Mouse (Mus musculus): ENCODE measurements at regions not wholly inside any gene's neighbourhood (a gene's known extent, or its start where the extent isn't known, plus 50 kb on each side); places are given as distances from the start of the nearest gene placed in this dataset.
A peak's percentile ranks its signal among the peaks of the same experiment; 100 is the strongest.

DNA sequence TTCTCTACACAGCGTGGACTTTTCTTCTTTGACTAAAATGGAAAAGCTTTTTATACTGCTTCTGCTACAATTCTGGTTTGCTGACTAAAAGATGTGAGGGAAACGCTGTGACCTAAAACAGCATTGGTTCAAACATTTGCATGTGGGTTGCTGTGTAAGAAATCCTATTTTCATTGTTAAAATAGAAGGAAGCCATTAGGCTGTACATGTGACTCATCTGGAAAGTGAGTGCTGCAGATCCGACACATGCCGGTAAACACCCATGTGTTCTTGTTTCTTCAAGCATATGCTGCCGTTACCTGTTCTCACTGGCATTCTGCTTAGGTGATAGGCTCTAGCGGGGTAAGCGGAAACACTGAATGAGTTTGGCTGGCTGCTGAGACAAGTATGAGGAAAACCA lies 1362.6 kb downstream of the Gsdmc2 start:
- ATAC-seq (ENCODE audit: low read depth) (no peak), DNase-seq (ENCODE audit: low spot score) (no peak)
- no peak overlapping the region for H3K4me3 ChIP-seq (ENCODE audit: low read depth, low read length)
- no peaks in the 10 kb centered on the region for H3K9me3 ChIP-seq (ENCODE audit: control insufficient read depth, low read length)
- no peaks in the 10 kb centered on the region for H3K4me1 ChIP-seq (ENCODE audit: control insufficient read depth, insufficient read depth, low read length)
- H3K9ac ChIP-seq (ENCODE audit: low read depth, low read length) = no peak overlapping the region
- H3K4me2 ChIP-seq (ENCODE audit: low read depth, low read length) = no peak overlapping the region
- WGBS = 79% methylated on average over 7 of the region's 7 CpGs
- H3K36me3 ChIP-seq (ENCODE audit: control insufficient read depth, insufficient read depth, low read length) = no peaks in the 10 kb centered on the region
- no peak overlapping the region for H3K27ac ChIP-seq (replicated peaks; ENCODE audit: low read depth, low read length)
- H3K27me3 ChIP-seq (replicated peaks; ENCODE audit: control insufficient read depth, insufficient read depth, low read length) = no peaks in the 10 kb centered on the region

DNA sequence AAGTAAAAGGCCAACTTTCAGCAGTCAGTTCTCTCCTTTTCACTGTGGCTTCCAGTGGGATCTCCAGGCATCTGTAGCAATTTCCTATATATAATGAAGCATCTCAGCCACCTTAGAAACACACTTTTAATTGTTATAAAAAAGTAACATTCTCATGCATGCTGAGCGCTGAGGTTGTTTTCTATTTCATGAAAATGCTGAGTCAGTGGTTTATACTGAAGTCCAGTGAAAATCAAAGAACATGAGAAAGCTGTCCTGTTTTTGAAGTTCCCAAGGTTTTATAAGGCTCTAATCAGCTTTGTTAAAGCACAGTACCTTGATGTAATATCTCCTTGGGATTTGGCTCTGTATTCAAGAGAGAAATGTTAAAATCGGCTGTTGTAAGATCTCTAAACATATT lies 1367.2 kb downstream of the Gsdmc2 start:
- Histone ChIP-seq H3K9ac (ENCODE audit: low read depth, low read length) (no peak overlapping the region), H3K9me3 (ENCODE audit: control insufficient read depth, low read length) (no peaks in the 10 kb centered on the region), H3K27ac (replicated peaks; ENCODE audit: low read depth, low read length) (no peak overlapping the region), H3K27me3 (replicated peaks; ENCODE audit: control insufficient read depth, insufficient read depth, low read length) (no peaks in the 10 kb centered on the region), H3K4me1 (ENCODE audit: control insufficient read depth, insufficient read depth, low read length) (no peaks in the 10 kb centered on the region), H3K36me3 (ENCODE audit: control insufficient read depth, insufficient read depth, low read length) (no peaks in the 10 kb centered on the region), H3K4me2 (ENCODE audit: low read depth, low read length) (no peak overlapping the region), H3K4me3 (ENCODE audit: low read depth, low read length) (no peak overlapping the region)
- no peak for ATAC-seq (ENCODE audit: low read depth)
- WGBS = 92% methylated on average over 2 of the region's 2 CpGs
- DNase-seq (ENCODE audit: low spot score) = no peak

GRCm38 (mm10) chr15:62476452-62476851 lies 1368.5 kb downstream of the Gsdmc2 start:
- no peaks in the 10 kb centered on the region for H3K9me3 ChIP-seq (ENCODE audit: control insufficient read depth, low read length)
- no peaks in the 10 kb centered on the region for H3K36me3 ChIP-seq (ENCODE audit: control insufficient read depth, insufficient read depth, low read length)
- H3K4me3 ChIP-seq (ENCODE audit: low read depth, low read length) = no peak overlapping the region
- H3K27ac ChIP-seq (replicated peaks; ENCODE audit: low read depth, low read length) = no peak overlapping the region
- H3K27me3 ChIP-seq (replicated peaks; ENCODE audit: control insufficient read depth, insufficient read depth, low read length) = no peaks in the 10 kb centered on the region
- no peak for DNase-seq (ENCODE audit: low spot score)
- no peak overlapping the region for H3K4me2 ChIP-seq (ENCODE audit: low read depth, low read length)
- no peak for ATAC-seq (ENCODE audit: low read depth)
- H3K4me1 ChIP-seq (ENCODE audit: control insufficient read depth, insufficient read depth, low read length) = no peaks in the 10 kb centered on the region
- H3K9ac ChIP-seq (ENCODE audit: low read depth, low read length) = no peak overlapping the region
- 85% methylated on average over 4 of the region's 4 CpGs for WGBS

GRCm38 (mm10) chr15:62470683-62471331 lies 1374.2 kb downstream of the Gsdmc2 start:
- Histone ChIP-seq H3K4me1 (ENCODE audit: control insufficient read depth, insufficient read depth, low read length) (no peaks in the 10 kb centered on the region), H3K27ac (replicated peaks; ENCODE audit: low read depth, low read length) (no peak overlapping the region), H3K27me3 (replicated peaks; ENCODE audit: control insufficient read depth, insufficient read depth, low read length) (no peaks in the 10 kb centered on the region), H3K9ac (ENCODE audit: low read depth, low read length) (no peak overlapping the region), H3K4me3 (ENCODE audit: low read depth, low read length) (no peak overlapping the region), H3K4me2 (ENCODE audit: low read depth, low read length) (no peak overlapping the region), H3K9me3 (ENCODE audit: control insufficient read depth, low read length) (no peaks in the 10 kb centered on the region), H3K36me3 (ENCODE audit: control insufficient read depth, insufficient read depth, low read length) (no peaks in the 10 kb centered on the region)
- ATAC-seq (ENCODE audit: low read depth) = no peak
- DNase-seq (ENCODE audit: low spot score) = no peak
- WGBS = 56% methylated on average over 7 of the region's 7 CpGs

GRCm38 (mm10) chr15:62468076-62468475 lies 1376.9 kb downstream of the Gsdmc2 start:
- no peaks in the 10 kb centered on the region for H3K4me1 ChIP-seq (ENCODE audit: control insufficient read depth, insufficient read depth, low read length)
- no peaks in the 10 kb centered on the region for H3K36me3 ChIP-seq (ENCODE audit: control insufficient read depth, insufficient read depth, low read length)
- no peak overlapping the region for H3K4me3 ChIP-seq (ENCODE audit: low read depth, low read length)
- DNase-seq (ENCODE audit: low spot score) = no peak
- H3K4me2 ChIP-seq (ENCODE audit: low read depth, low read length) = no peak overlapping the region
- no peaks in the 10 kb centered on the region for H3K9me3 ChIP-seq (ENCODE audit: control insufficient read depth, low read length)
- no peaks in the 10 kb centered on the region for H3K27me3 ChIP-seq (replicated peaks; ENCODE audit: control insufficient read depth, insufficient read depth, low read length)
- no peak overlapping the region for H3K27ac ChIP-seq (replicated peaks; ENCODE audit: low read depth, low read length)
- no peak for ATAC-seq (ENCODE audit: low read depth)
- WGBS = 82% methylated on average over 3 of the region's 3 CpGs
- H3K9ac ChIP-seq (ENCODE audit: low read depth, low read length) = no peak overlapping the region

DNA sequence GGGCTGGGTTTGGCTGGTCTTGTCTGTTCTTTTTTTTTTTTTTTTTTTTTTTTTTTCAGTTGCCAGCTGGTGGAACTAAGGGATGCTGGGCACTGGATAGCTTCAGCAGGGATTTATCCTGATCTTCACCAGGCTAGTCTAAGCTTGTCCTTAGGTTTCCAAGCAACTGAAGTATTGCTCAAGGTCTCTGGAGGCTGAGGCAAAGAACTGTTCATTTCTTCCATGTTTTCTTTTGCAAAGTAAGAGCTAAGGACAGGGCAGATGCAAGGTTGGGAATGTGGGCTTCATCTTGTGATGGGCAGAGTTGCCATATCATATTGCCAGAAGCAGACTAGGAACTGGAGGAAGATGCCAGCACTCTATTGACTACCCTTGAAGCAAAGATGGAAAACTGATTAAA lies 1378.1 kb downstream of the Gsdmc2 start:
- no peak overlapping the region for H3K9ac ChIP-seq (ENCODE audit: low read depth, low read length)
- ATAC-seq (ENCODE audit: low read depth) = no peak
- H3K36me3 ChIP-seq (ENCODE audit: control insufficient read depth, insufficient read depth, low read length) = no peaks in the 10 kb centered on the region
- H3K4me1 ChIP-seq (ENCODE audit: control insufficient read depth, insufficient read depth, low read length) = no peaks in the 10 kb centered on the region
- H3K27ac ChIP-seq (replicated peaks; ENCODE audit: low read depth, low read length) = no peak overlapping the region
- no peaks in the 10 kb centered on the region for H3K27me3 ChIP-seq (replicated peaks; ENCODE audit: control insufficient read depth, insufficient read depth, low read length)
- H3K4me3 ChIP-seq (ENCODE audit: low read depth, low read length) = no peak overlapping the region
- no peak overlapping the region for H3K4me2 ChIP-seq (ENCODE audit: low read depth, low read length)
- no peaks in the 10 kb centered on the region for H3K9me3 ChIP-seq (ENCODE audit: control insufficient read depth, low read length)
- DNase-seq (ENCODE audit: low spot score) = no peak

GRCm38 (mm10) chr15:62465026-62465839 lies 1379.7 kb downstream of the Gsdmc2 start:
- Histone ChIP-seq H3K4me2 (ENCODE audit: low read depth, low read length) (no peak overlapping the region), H3K4me3 (ENCODE audit: low read depth, low read length) (no peak overlapping the region), H3K9me3 (ENCODE audit: control insufficient read depth, low read length) (no peaks in the 10 kb centered on the region), H3K36me3 (ENCODE audit: control insufficient read depth, insufficient read depth, low read length) (no peaks in the 10 kb centered on the region), H3K4me1 (ENCODE audit: control insufficient read depth, insufficient read depth, low read length) (no peaks in the 10 kb centered on the region), H3K9ac (ENCODE audit: low read depth, low read length) (no peak overlapping the region), H3K27me3 (replicated peaks; ENCODE audit: control insufficient read depth, insufficient read depth, low read length) (no peaks in the 10 kb centered on the region), H3K27ac (replicated peaks; ENCODE audit: low read depth, low read length) (no peak overlapping the region)
- peak; percentile 55; the same call in 1 of the 2 replicates for ATAC-seq (ENCODE audit: low read depth)
- whole genome bisulfite sequencing = 67% methylated on average over 6 of the region's 6 CpGs
- peak; percentile 57 for DNase-seq (ENCODE audit: low spot score)

GRCm38 (mm10) chr15:62462698-62463097 lies 1382.3 kb downstream of the Gsdmc2 start:
- no peak overlapping the region for H3K4me3 ChIP-seq (ENCODE audit: low read depth, low read length)
- DNase-seq (ENCODE audit: low spot score) = peak; percentile 51
- H3K36me3 ChIP-seq (ENCODE audit: control insufficient read depth, insufficient read depth, low read length) = no peaks in the 10 kb centered on the region
- no peak overlapping the region for H3K27ac ChIP-seq (replicated peaks; ENCODE audit: low read depth, low read length)
- no peak overlapping the region for H3K9ac ChIP-seq (ENCODE audit: low read depth, low read length)
- H3K4me1 ChIP-seq (ENCODE audit: control insufficient read depth, insufficient read depth, low read length) = 0 out of 2 replicates have a peak, but pooled peaks cover 4% of the 10 kb centered on the region
- no peak for ATAC-seq (ENCODE audit: low read depth)
- no peaks in the 10 kb centered on the region for H3K27me3 ChIP-seq (replicated peaks; ENCODE audit: control insufficient read depth, insufficient read depth, low read length)
- 26% methylated on average over 3 of the region's 3 CpGs for WGBS
- no peaks in the 10 kb centered on the region for H3K9me3 ChIP-seq (ENCODE audit: control insufficient read depth, low read length)
- H3K4me2 ChIP-seq (ENCODE audit: low read depth, low read length) = no peak overlapping the region
